Mouse (Mus musculus) embryonic facial prominence, embryonic 14.5 days (tissue): Measurements from ENCODE around the gene Cntd1. TPM values are rescaled to one million over a fixed set of nuclear protein-coding genes. Genes with fewer than 3 reads are reported as not detected.
A peak's percentile ranks its signal among the peaks of the same experiment; 100 is the strongest.

ENCODE experiments used
- ATAC-seq: fragments of 200-750 bp; cut with Nextera tagmentation; 2 replicates; pipeline ENCODE4 v1.8.0; 2017; ENCODE audit warnings: low read depth, moderate number of reproducible peaks, moderate TSS enrichment
- DNase-seq: peaks from one replicate; pipeline ENCODE4 v3.0.0-alpha.2; 2015; ENCODE audit warnings: low spot score
- H3K27ac ChIP-seq: fragments of 300-500 bp; sonication (generic); replicated peaks from 2 replicates; pipeline ENCODE4 v1.5.1; 2014; ENCODE audit warnings: low read depth, mild to moderate bottlenecking, low read length, moderate library complexity
- H3K27me3 ChIP-seq: fragments of 300-500 bp; sonication (generic); replicated peaks from 2 replicates; pipeline ENCODE4 v1.6.1; 2014; ENCODE audit warnings: low read length; ENCODE audit not compliant: control insufficient read depth, insufficient read depth
- H3K36me3 ChIP-seq: fragments of 300-500 bp; sonication (generic); 2 replicates; pipeline ENCODE4 v1.6.1; 2014; ENCODE audit warnings: low read length, mixed read lengths; ENCODE audit not compliant: control insufficient read depth, insufficient read depth
- H3K4me1 ChIP-seq: fragments of 300-500 bp; sonication (generic); 2 replicates; pipeline ENCODE4 v1.6.1; 2014; ENCODE audit warnings: antibody characterized with exemption, low read length; ENCODE audit not compliant: control insufficient read depth, insufficient read depth
- H3K4me2 ChIP-seq: fragments of 300-500 bp; sonication (generic); 2 replicates; pipeline ENCODE4 v1.6.1; 2014; ENCODE audit warnings: low read depth, mild to moderate bottlenecking, low read length, moderate library complexity, mixed read lengths
- H3K4me3 ChIP-seq: fragments of 300-500 bp; sonication (generic); 2 replicates; pipeline ENCODE4 v1.5.1; 2014; ENCODE audit warnings: low read depth, mild to moderate bottlenecking, low read length
- H3K9ac ChIP-seq: fragments of 300-500 bp; sonication (generic); 2 replicates; pipeline ENCODE4 v1.6.1; 2014; ENCODE audit warnings: low read depth, mild to moderate bottlenecking, low read length, moderate library complexity, mixed read lengths
- H3K9me3 ChIP-seq: fragments of 300-500 bp; sonication (generic); 2 replicates; pipeline ENCODE4 v1.6.1; 2016; ENCODE audit warnings: low read length; ENCODE audit not compliant: control insufficient read depth
- WGBS: fragments of 180-500 bp; shearing (Covaris S2); extraction: QIAGEN DNeasy Blood & Tissue Kit; methylation state at CpG from one replicate; pipeline ENCODE4 v1.1.7; 2014; 5-methylcytosine and 5-hydroxymethylcytosine counted together
- polyA plus RNA-seq: library from polyadenylated mRNA; unstranded; fragments of >200 nt; fragmentation: Nextera tagmentation; extraction: Ambion mirVana; gene quantifications from 2 replicates; pipeline ENCODE4 v1.2.1, GENCODE M21; 2014

Cntd1 gene
- polyA plus RNA-seq, 1 experiment from 2014 or later: 0.90 TPM

- no peaks in the 10 kb centered on the region for H3K36me3 ChIP-seq
- peak overlapping the region; percentile 49 for H3K4me2 ChIP-seq
- no peaks in the 10 kb centered on the region for H3K27me3 ChIP-seq
- peaks cover 14% of the 10 kb centered on the region for H3K4me1 ChIP-seq
- DNase-seq (peak; percentile 84), ATAC-seq (peak; percentile 91)
- 0 out of 2 replicates have a peak overlapping the region, but pooled peaks have one; percentile 30 for H3K9ac ChIP-seq
- 2% methylated on average over 9 of the region's 9 CpGs for WGBS
- H3K4me3 ChIP-seq: peak overlapping the region; percentile 18
- H3K9me3 ChIP-seq: no peaks in the 10 kb centered on the region
- H3K27ac ChIP-seq: peak overlapping the region; percentile 10; the same call in 1 of the 2 replicates
Measured at GRCm38 (mm10) chr11:101338123-101338760, 59.4 kb downstream of the Cntd1 start.

Other genes starting within 250 kb of the Cntd1 start
- 13.9 and 14.4 TPM in 2 replicates for gene Naglu, start 209.0 kb upstream of the Cntd1 start, polyA plus RNA-seq
- not detected in 2 replicates for gene Hsd17b1, start 200.6 kb upstream of the Cntd1 start, polyA plus RNA-seq
- 39.1 and 40.5 TPM in 2 replicates for gene Coasy, start 196.4 kb upstream of the Cntd1 start, polyA plus RNA-seq
- 45.8 and 55.2 TPM in 2 replicates for gene Mlx, start 191.7 kb upstream of the Cntd1 start, polyA plus RNA-seq
- 27.2 and 34.4 TPM in 2 replicates for gene Psmc3ip, start 183.6 kb upstream of the Cntd1 start, polyA plus RNA-seq
- gene Retreg3, start 159.1 kb upstream of the Cntd1 start, polyA plus RNA-seq: 10.4 and 12.1 TPM in 2 replicates
- gene Tubg1, start 159.1 kb upstream of the Cntd1 start, polyA plus RNA-seq: 55.7 and 60.2 TPM in 2 replicates
- 6.6 and 8.4 TPM in 2 replicates for gene Tubg2, start 123.1 kb upstream of the Cntd1 start, polyA plus RNA-seq
- 1.6 and 1.9 TPM in 2 replicates for gene Cntnap1, start 108.5 kb upstream of the Cntd1 start, polyA plus RNA-seq
- gene Plekhh3, start 107.7 kb upstream of the Cntd1 start, polyA plus RNA-seq: 17.7 and 20.9 TPM in 2 replicates
- gene Ccr10, start 103.6 kb upstream of the Cntd1 start, polyA plus RNA-seq: 0.28 TPM in 1 of 2 replicates, not detected in the other
- 14.8 and 15.5 TPM in 2 replicates for gene Ezh1, start 52.5 kb upstream of the Cntd1 start, polyA plus RNA-seq
- 128 and 154 TPM in 2 replicates for gene Ramp2, start 33.0 kb upstream of the Cntd1 start, polyA plus RNA-seq
- 111 and 116 TPM in 2 replicates for gene Vps25, start 25.3 kb upstream of the Cntd1 start, polyA plus RNA-seq
- 10.7 and 11.9 TPM in 2 replicates for gene Wnk4, start 18.4 kb upstream of the Cntd1 start, polyA plus RNA-seq
- 180 and 181 TPM in 2 replicates for gene Coa3, start 102 bp downstream of the Cntd1 start, polyA plus RNA-seq
- gene Becn1, start 23.3 kb downstream of the Cntd1 start, polyA plus RNA-seq: 134 and 139 TPM in 2 replicates
- 98.0 and 106 TPM in 2 replicates for gene Psme3, start 37.2 kb downstream of the Cntd1 start, polyA plus RNA-seq
- 0.75 and 0.82 TPM in 2 replicates for gene Aoc2, start 46.1 kb downstream of the Cntd1 start, polyA plus RNA-seq
- 2.0 and 2.4 TPM in 2 replicates for gene Aoc3, start 51.6 kb downstream of the Cntd1 start, polyA plus RNA-seq
- gene G6pc, start 88.5 kb downstream of the Cntd1 start, polyA plus RNA-seq: not detected in 2 replicates
- 43.4 and 59.3 TPM in 2 replicates for gene Aarsd1, start 138.6 kb downstream of the Cntd1 start, polyA plus RNA-seq
- 13.4 and 16.0 TPM in 2 replicates for gene Gm27029, start 145.8 kb downstream of the Cntd1 start, polyA plus RNA-seq
- 16.2 and 17.3 TPM in 2 replicates for gene Rundc1, start 146.1 kb downstream of the Cntd1 start, polyA plus RNA-seq
- 35.5 and 37.1 TPM in 2 replicates for gene Ptges3l, start 146.3 kb downstream of the Cntd1 start, polyA plus RNA-seq
- 376 and 406 TPM in 2 replicates for gene Rpl27, start 163.3 kb downstream of the Cntd1 start, polyA plus RNA-seq
- 14.1 and 14.3 TPM in 2 replicates for gene Ifi35, start 169.4 kb downstream of the Cntd1 start, polyA plus RNA-seq
- 7.4 and 9.8 TPM in 2 replicates for gene Rnd2, start 186.0 kb downstream of the Cntd1 start, polyA plus RNA-seq
- 50.4 and 51.0 TPM in 2 replicates for gene Vat1, start 187.2 kb downstream of the Cntd1 start, polyA plus RNA-seq